Comparison of ENCODE assay signal across 9 mouse cellular contexts in the genomic region with DNA sequence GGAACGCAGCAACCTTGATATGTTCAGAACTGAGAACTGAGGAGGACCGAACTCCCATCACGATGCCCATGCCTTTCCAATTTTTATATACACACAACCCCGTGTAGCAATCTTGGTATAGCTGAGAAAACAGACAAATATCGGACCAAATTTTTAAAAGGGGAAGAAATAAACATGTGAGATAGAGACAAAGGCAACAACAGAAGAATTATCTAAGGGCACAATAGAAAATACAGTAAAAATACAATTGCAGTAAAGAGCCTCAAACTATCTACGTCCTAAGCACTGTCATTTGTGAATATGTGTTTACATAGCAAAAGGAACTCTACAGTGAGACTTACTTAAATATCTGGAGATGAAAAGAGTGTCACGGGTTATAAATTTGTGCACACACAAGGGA. TPM values are rescaled to one million over a fixed set of nuclear protein-coding genes. Genes with fewer than 3 reads are reported as not detected.
DNase-seq lines count a peak whose midpoint lies in the region; ATAC-seq and TF ChIP-seq lines count a peak whose summit lies in the region.
"Had no signal": no experiment of that assay in that cellular context is flagged by ENCODE, and none has a peak within 500 bp of the region (broad histone marks: within the 10 kb centered on the region; RNA-seq: fewer than 3 reads in every experiment).

A gene (minus strand): TSS at position 101 of the 400 bp plus-strand sequence.

- H3K4me1 ChIP-seq in kidney, embryonic 14.5 days (ENCODE audit: control insufficient read depth, insufficient read depth, low read length): 0 out of 2 replicates have a peak, but pooled peaks cover 6% of the 10 kb centered on the region
- H3K4me1 ChIP-seq in embryonic facial prominence, embryonic 10.5 days: peaks cover 16% of the 10 kb centered on the region
- H3K4me1 ChIP-seq in hindbrain, embryonic 15.5 days (replicated peaks): peaks cover 14% of the 10 kb centered on the region
- H3K4me1 ChIP-seq in liver, postnatal 0 days (ENCODE audit: insufficient read depth): peaks cover 9% of the 10 kb centered on the region

- no peaks in the 10 kb centered on the region for H3K36me3 ChIP-seq in kidney, embryonic 14.5 days (ENCODE audit: control insufficient read depth, insufficient read depth, low read length)
- no peaks in the 10 kb centered on the region for H3K36me3 ChIP-seq in embryonic facial prominence, embryonic 10.5 days (replicated peaks)
- H3K36me3 ChIP-seq in hindbrain, embryonic 15.5 days: no peaks in the 10 kb centered on the region
- H3K36me3 ChIP-seq in liver, postnatal 0 days (replicated peaks; ENCODE audit: insufficient read depth, low read length): no peaks in the 10 kb centered on the region

- no peak for TF ChIP-seq CTCF in liver, postnatal 0 days (IDR thresholded peaks at IDR 0.05; ENCODE audit: low read depth)

- H3K9ac ChIP-seq in kidney, embryonic 14.5 days (ENCODE audit: low read depth, low read length): peak within 1 kb of the TSS; percentile 47
- peak within 1 kb of the TSS; percentile 55 for H3K9ac ChIP-seq in hindbrain, embryonic 15.5 days
- 0 out of 2 replicates have a peak within 1 kb of the TSS, but pooled peaks have one; percentile 13 for H3K9ac ChIP-seq in liver, postnatal 0 days (replicated peaks)

- peak within 1 kb of the TSS; percentile 38 for H3K4me3 ChIP-seq in kidney, embryonic 14.5 days (ENCODE audit: low read length)
- H3K4me3 ChIP-seq in embryonic facial prominence, embryonic 10.5 days: peak within 1 kb of the TSS; percentile 72
- H3K4me3 ChIP-seq in hindbrain, embryonic 15.5 days: peak within 1 kb of the TSS; percentile 52
- peak within 1 kb of the TSS; percentile 38 for H3K4me3 ChIP-seq in liver, postnatal 0 days (ENCODE audit: low read depth, low read length)

- no peak for TF ChIP-seq EP300 in liver, postnatal 0 days (IDR thresholded peaks at IDR 0.05; ENCODE audit: low read depth)

- peaks cover 15% of the 10 kb centered on the region for H3K27me3 ChIP-seq in kidney, embryonic 14.5 days (ENCODE audit: control insufficient read depth, insufficient read depth, low read length)
- H3K27me3 ChIP-seq in embryonic facial prominence, embryonic 10.5 days (replicated peaks; ENCODE audit: low read depth, poor library complexity, severe bottlenecking): peaks cover 28% of the 10 kb centered on the region
- H3K27me3 ChIP-seq in hindbrain, embryonic 15.5 days: peaks cover 10% of the 10 kb centered on the region; the same call in 1 of the 2 replicates
- peaks cover 29% of the 10 kb centered on the region for H3K27me3 ChIP-seq in liver, postnatal 0 days (ENCODE audit: insufficient read depth, low read length)

- no peak for DNase-seq in kidney, adult 8-10 months
- DNase-seq in embryonic facial prominence, embryonic 10.5 days (ENCODE audit: low spot score): no peak
- no peak for DNase-seq in liver, postnatal 0 days
- no peak for DNase-seq in cerebellum, postnatal 14 days
- no peak for DNase-seq in right cerebral cortex, postnatal 4 days
- DNase-seq in MN1 (ENCODE audit: low spot score): no peak

- WGBS in kidney, embryonic 14.5 days: 33% methylated on average over 7 of the region's 7 CpGs
- 35% methylated on average over 7 of the region's 7 CpGs for WGBS in embryonic facial prominence, embryonic 10.5 days
- WGBS in hindbrain, embryonic 15.5 days: 32% methylated on average over 7 of the region's 7 CpGs
- WGBS in liver, postnatal 0 days (ENCODE audit: insufficient replicate concordance): 36% methylated on average over 7 of the region's 7 CpGs

- H3K27ac ChIP-seq in kidney, embryonic 14.5 days (ENCODE audit: low read depth, low read length): no peak within 1 kb of the TSS
- H3K27ac ChIP-seq in embryonic facial prominence, embryonic 10.5 days (replicated peaks): peak within 1 kb of the TSS; percentile 70
- H3K27ac ChIP-seq in hindbrain, embryonic 15.5 days (replicated peaks): peak within 1 kb of the TSS; percentile 85
- no peak within 1 kb of the TSS for H3K27ac ChIP-seq in liver, postnatal 0 days (ENCODE audit: low read depth)

- H3K9me3 ChIP-seq in kidney, embryonic 14.5 days (ENCODE audit: control insufficient read depth, low read length): no peaks in the 10 kb centered on the region
- no peaks in the 10 kb centered on the region for H3K9me3 ChIP-seq in embryonic facial prominence, embryonic 10.5 days
- H3K9me3 ChIP-seq in hindbrain, embryonic 15.5 days: no peaks in the 10 kb centered on the region
- no peaks in the 10 kb centered on the region for H3K9me3 ChIP-seq in liver, postnatal 0 days (ENCODE audit: low read length)

- peak within 1 kb of the TSS; percentile 86 for H3K4me2 ChIP-seq in kidney, embryonic 14.5 days (replicated peaks; ENCODE audit: low read depth, low read length)
- peak within 1 kb of the TSS; percentile 71 for H3K4me2 ChIP-seq in hindbrain, embryonic 15.5 days
- peak within 1 kb of the TSS; percentile 76 for H3K4me2 ChIP-seq in liver, postnatal 0 days (ENCODE audit: low read depth, low read length)

- ATAC-seq in kidney, embryonic 14.5 days (ENCODE audit: low FRiP score, low TSS enrichment): no peak
- no peak for ATAC-seq in hindbrain, embryonic 15.5 days (ENCODE audit: low FRiP score, low read depth)
- ATAC-seq in liver, postnatal 0 days: no peak

RNA-seq across cellular contexts. Expression of the gene that starts here (rescaled TPM):
- 0.09 and 0.20 TPM in 2 replicates for polyA plus RNA-seq in kidney, embryonic 14.5 days (2014; fragmentation: Nextera tagmentation; extraction: Ambion mirVana)
- 1.8 and 2.0 TPM in 2 replicates for polyA plus RNA-seq in embryonic facial prominence, embryonic 10.5 days (2016; fragmentation: Nextera tagmentation; extraction: Ambion mirVana)
- polyA plus RNA-seq in hindbrain, embryonic 15.5 days (2015; fragmentation: Nextera tagmentation; extraction: Ambion mirVana): 5.1 and 5.8 TPM in 2 replicates
- 0.04 and 0.07 TPM in 2 replicates for polyA plus RNA-seq in liver, postnatal 0 days (2015; fragmentation: Nextera tagmentation; extraction: Ambion mirVana)
- polyA plus RNA-seq: Patski had no signal

Comparison
In these comparisons a context has a peak if more than half of its experiments do, and no peak if none do; other contexts are left out.
1. H3K27ac ChIP-seq: peak in embryonic facial prominence, embryonic 10.5 days (single experiment) and hindbrain, embryonic 15.5 days (single experiment); none in kidney, embryonic 14.5 days (single experiment) and liver, postnatal 0 days (single experiment).
2. Peak in every context shown above with its lines, with median percentiles within 50 percentile points of each other: H3K4me2 ChIP-seq, H3K4me3 ChIP-seq and H3K9ac ChIP-seq.